Mouse (Mus musculus) stomach, postnatal 0 days (tissue): ENCODE measurements at regions not wholly inside any gene's neighbourhood (a gene's known extent, or its start where the extent isn't known, plus 50 kb on each side); places are given as distances from the start of the nearest gene placed in this dataset.

ENCODE experiments used
- CTCF ChIP-seq: IDR thresholded peaks from 2 replicates; pipeline ENCODE4 v1.5.1; 2016; ENCODE audit warnings: antibody characterized with exemption, low read depth, mild to moderate bottlenecking, moderate library complexity
- EP300 ChIP-seq: optimal IDR thresholded peaks from 2 replicates; pipeline ENCODE3; 2016; ENCODE audit warnings: antibody characterized with exemption

DNA sequence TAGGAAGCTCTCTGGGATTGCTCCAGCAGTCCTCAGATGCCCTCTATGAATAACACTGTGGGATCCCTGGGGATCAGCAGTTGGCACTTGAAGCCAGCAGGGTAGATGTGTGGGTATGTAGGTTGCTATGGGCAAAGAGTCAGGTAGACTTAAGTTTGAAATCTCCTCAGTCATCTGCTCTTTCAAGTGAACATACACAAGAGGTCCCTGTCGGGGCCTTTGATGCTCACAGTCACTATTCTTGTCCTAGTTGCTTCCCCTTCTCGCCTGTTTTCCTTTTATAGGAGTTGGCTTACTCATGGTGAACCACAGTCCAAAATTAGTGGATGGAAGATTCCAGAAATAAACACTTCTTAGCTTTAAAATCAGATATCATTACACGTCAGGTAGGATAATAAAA lies 92.2 kb upstream of the Bod1 start:
- no peak for TF ChIP-seq CTCF
- TF ChIP-seq EP300: no peak
